Mouse (Mus musculus) forebrain, embryonic 11.5 days (tissue): ENCODE results near the gene Gja5. TPM values are rescaled to one million over a fixed set of nuclear protein-coding genes. Genes with fewer than 3 reads are reported as not detected.
"Not testable (repeated sequence)": the region's sequence is repeated elsewhere in the genome, so short reads cannot be mapped to it uniquely, and the experiment has no call there.

ENCODE experiments used
- ATAC-seq: fragments of 200-750 bp; cut with Nextera tagmentation; replicated peaks from 2 replicates; pipeline ENCODE4 v1.8.0; 2017; ENCODE audit warnings: moderate TSS enrichment; ENCODE audit not compliant: low FRiP score
- DNase-seq: peaks from one replicate; pipeline ENCODE4 v3.0.0-alpha.2; 2017; ENCODE audit warnings: low spot score
- H3K27ac ChIP-seq: fragments of 300-500 bp; sonication (generic); 2 replicates; pipeline ENCODE4 v1.5.1; 2014; ENCODE audit warnings: low read depth, low read length
- H3K27me3 ChIP-seq: fragments of 300-500 bp; sonication (generic); 2 replicates; pipeline ENCODE4 v1.6.1; 2014; ENCODE audit warnings: mild to moderate bottlenecking, low read length, mixed read lengths; ENCODE audit not compliant: control insufficient read depth, insufficient read depth
- H3K36me3 ChIP-seq: fragments of 300-500 bp; sonication (generic); 2 replicates; pipeline ENCODE4 v1.6.1; 2014; ENCODE audit warnings: mild to moderate bottlenecking, low read length, moderate library complexity, mixed read lengths; ENCODE audit not compliant: control insufficient read depth, insufficient read depth
- H3K4me1 ChIP-seq: fragments of 300-500 bp; sonication (generic); replicated peaks from 2 replicates; pipeline ENCODE4 v1.6.1; 2014; ENCODE audit warnings: low read length, mixed read lengths; ENCODE audit not compliant: control insufficient read depth, insufficient read depth
- H3K4me2 ChIP-seq: fragments of 300-500 bp; sonication (generic); 2 replicates; pipeline ENCODE4 v1.6.1; 2014; ENCODE audit warnings: low read depth, mild to moderate bottlenecking, low read length, moderate library complexity, mixed read lengths; ENCODE audit not compliant: severe bottlenecking
- H3K4me3 ChIP-seq: fragments of 300-500 bp; sonication (generic); 2 replicates; pipeline ENCODE4 v1.5.1; 2014; ENCODE audit warnings: low read depth, low read length
- H3K9ac ChIP-seq: fragments of 300-500 bp; sonication (generic); 2 replicates; pipeline ENCODE4 v1.6.1; 2014; ENCODE audit warnings: low read length
- H3K9me3 ChIP-seq: fragments of 300-500 bp; sonication (generic); 2 replicates; pipeline ENCODE4 v1.6.1; 2016; ENCODE audit warnings: low read length, mixed read lengths; ENCODE audit not compliant: control insufficient read depth
- WGBS: fragments of 180-500 bp; shearing (Covaris S2); extraction: QIAGEN DNeasy Blood & Tissue Kit; methylation state at CpG from one replicate; pipeline ENCODE4 v1.1.7; 2014; 5-methylcytosine and 5-hydroxymethylcytosine counted together
- polyA plus RNA-seq: library from polyadenylated mRNA; unstranded; fragments of >200 nt; fragmentation: Nextera tagmentation; extraction: Ambion mirVana; gene quantifications from 2 replicates; pipeline ENCODE4 v1.2.1, GENCODE M21; 2014

The Gja5 gene
- polyA plus RNA-seq, 1 experiment from 2014 or later, result 2.5 TPM

- ATAC-seq (no peak), DNase-seq (no peak)
- 63% methylated on average over 4 of the region's 4 CpGs for WGBS
- Histone ChIP-seq H3K4me1 (no peaks in the 10 kb centered on the region; the same call in 1 of the 2 replicates), H3K9ac (no peak overlapping the region), H3K36me3 (no peaks in the 10 kb centered on the region), H3K27me3 (no peaks in the 10 kb centered on the region), H3K9me3 (no peaks in the 10 kb centered on the region), H3K27ac (no peak overlapping the region), H3K4me2 (no peak overlapping the region), H3K4me3 (no peak overlapping the region)
These were observed 173.9 kb downstream of the Gja5 start for GRCm38 (mm10) chr3:97078436-97078835.

GRCm38 (mm10) chr3:97082156-97082555 is 177.7 kb downstream of the Gja5 start:
- ATAC-seq, result no peak
- H3K9ac ChIP-seq, result no peak overlapping the region

GRCm38 (mm10) chr3:97087326-97087725 is 182.8 kb downstream of the Gja5 start:
- Histone ChIP-seq H3K27ac (no peak overlapping the region), H3K4me1 (no peaks in the 10 kb centered on the region), H3K4me2 (no peak overlapping the region), H3K27me3 (no peaks in the 10 kb centered on the region), H3K4me3 (no peak overlapping the region), H3K36me3 (no peaks in the 10 kb centered on the region), H3K9ac (no peak overlapping the region), H3K9me3 (no peaks in the 10 kb centered on the region)
- no peak for DNase-seq
- no peak for ATAC-seq
- 72% methylated on average over 4 of the region's 4 CpGs for WGBS

More at GRCm38 (mm10) chr3:97082156-97082555, 177.7 kb downstream of the Gja5 start:
- Histone ChIP-seq H3K36me3 (no peaks in the 10 kb centered on the region), H3K9me3 (no peaks in the 10 kb centered on the region), H3K4me3 (no peak overlapping the region), H3K4me1 (no peaks in the 10 kb centered on the region), H3K4me2 (no peak overlapping the region), H3K27me3 (no peaks in the 10 kb centered on the region), H3K27ac (no peak overlapping the region)
- WGBS, result 88% methylated on average over 5 of the region's 5 CpGs
- no peak for DNase-seq

GRCm38 (mm10) chr3:97088291-97088690 is 183.8 kb downstream of the Gja5 start:
- H3K4me1 ChIP-seq, DNase-seq, H3K9ac ChIP-seq, H3K27ac ChIP-seq, H3K9me3 ChIP-seq, ATAC-seq, H3K4me2 ChIP-seq, H3K27me3 ChIP-seq, H3K4me3 ChIP-seq, H3K36me3 ChIP-seq: not testable (repeated sequence)
- 89% methylated on average over 4 of the region's 4 CpGs for WGBS

- H3K4me3 ChIP-seq, H3K27ac ChIP-seq, H3K36me3 ChIP-seq, H3K4me1 ChIP-seq, H3K9ac ChIP-seq, H3K4me2 ChIP-seq, H3K9me3 ChIP-seq, H3K27me3 ChIP-seq, ATAC-seq, DNase-seq: not testable (repeated sequence)
- 92% methylated on average over 7 of the region's 7 CpGs for WGBS
These were observed 187.5 kb downstream of the Gja5 start for GRCm38 (mm10) chr3:97091971-97092370.

GRCm38 (mm10) chr3:97096664-97097063 is 192.2 kb downstream of the Gja5 start:
- not testable (repeated sequence) for ATAC-seq, H3K9me3 ChIP-seq, H3K27ac ChIP-seq, H3K4me3 ChIP-seq, H3K27me3 ChIP-seq, H3K36me3 ChIP-seq, H3K4me1 ChIP-seq, DNase-seq, H3K4me2 ChIP-seq, H3K9ac ChIP-seq
- WGBS, result 78% methylated on average over 4 of the region's 4 CpGs

GRCm38 (mm10) chr3:97100784-97101641 is 196.5 kb downstream of the Gja5 start:
- WGBS, result 80% methylated on average over 10 of the region's 10 CpGs
- Histone ChIP-seq H3K4me2 (no peak overlapping the region), H3K9ac (no peak overlapping the region), H3K4me3 (no peak overlapping the region), H3K27ac (no peak overlapping the region), H3K9me3 (no peaks in the 10 kb centered on the region), H3K27me3 (no peaks in the 10 kb centered on the region), H3K4me1 (no peaks in the 10 kb centered on the region), H3K36me3 (no peaks in the 10 kb centered on the region)
- ATAC-seq, result no peak
- DNase-seq, result no peak

- WGBS, result 89% methylated on average over 2 of the region's 5 CpGs
- not testable (repeated sequence) for DNase-seq, H3K36me3 ChIP-seq, H3K9ac ChIP-seq, H3K27me3 ChIP-seq, H3K27ac ChIP-seq, H3K4me3 ChIP-seq, H3K9me3 ChIP-seq, ATAC-seq, H3K4me2 ChIP-seq, H3K4me1 ChIP-seq
These were observed 199.5 kb downstream of the Gja5 start for GRCm38 (mm10) chr3:97103946-97104345.
